Comparison of ENCODE assay signal across 15 mouse cellular contexts in genomic region chr3:153764760-153765159, GRCm38 (mm10). TPM values are rescaled to one million over a fixed set of nuclear protein-coding genes. Genes with fewer than 3 reads are reported as not detected.
A peak's percentile ranks its signal among the peaks of the same experiment; 100 is the strongest.
DNase-seq lines count a peak whose midpoint lies in the region; ATAC-seq and TF ChIP-seq lines count a peak whose summit lies in the region.
"Had no signal": no experiment of that assay in that cellular context is flagged by ENCODE, and none has a peak within 500 bp of the region (broad histone marks: within the 10 kb centered on the region; RNA-seq: fewer than 3 reads in every experiment).

No protein-coding gene starts in this region.

- H3K9ac ChIP-seq in kidney, embryonic 15.5 days = no peak overlapping the region
- H3K9ac ChIP-seq in liver, embryonic 11.5 days (ENCODE audit: low read depth, low read length) = no peak overlapping the region
- H3K9ac ChIP-seq: hindbrain, embryonic 12.5 days; neural tube, embryonic 12.5 days had no signal

- WGBS in kidney, adult 2 months = 39% methylated on average over 5 of the region's 5 CpGs
- WGBS in kidney, embryonic 15.5 days = 30% methylated on average over 5 of the region's 5 CpGs
- 31% methylated on average over 5 of the region's 5 CpGs for WGBS in liver, embryonic 11.5 days

- ATAC-seq in kidney, embryonic 15.5 days (replicated peaks; ENCODE audit: low FRiP score) = no peak
- peak; percentile 45 for ATAC-seq in common myeloid progenitor, adult 5-6 weeks (replicated peaks; ENCODE audit: low read depth, poor library complexity, severe bottlenecking)
- ATAC-seq in liver, embryonic 11.5 days (replicated peaks; ENCODE audit: low FRiP score) = peak; percentile 72

- H3K4me2 ChIP-seq in kidney, embryonic 15.5 days = no peak overlapping the region
- H3K4me2 ChIP-seq in liver, embryonic 11.5 days = no peak overlapping the region
- H3K4me2 ChIP-seq: hindbrain, embryonic 12.5 days; neural tube, embryonic 12.5 days had no signal

- no peaks in the 10 kb centered on the region for H3K36me3 ChIP-seq in kidney, adult 2 months (ENCODE audit: control insufficient read depth, insufficient read depth, low read length)
- no peaks in the 10 kb centered on the region for H3K36me3 ChIP-seq in kidney, embryonic 15.5 days
- no peaks in the 10 kb centered on the region for H3K36me3 ChIP-seq in liver, embryonic 11.5 days (ENCODE audit: control insufficient read depth, insufficient read depth, low read length)
- H3K36me3 ChIP-seq: hindbrain, embryonic 12.5 days; neural tube, embryonic 12.5 days had no signal

- H3K27me3 ChIP-seq in kidney, adult 2 months (replicated peaks; ENCODE audit: control insufficient read depth, insufficient read depth, low read length) = no peaks in the 10 kb centered on the region
- no peaks in the 10 kb centered on the region for H3K27me3 ChIP-seq in kidney, embryonic 15.5 days
- H3K27me3 ChIP-seq in liver, embryonic 11.5 days (replicated peaks; ENCODE audit: control insufficient read depth, insufficient read depth, low read length) = no peaks in the 10 kb centered on the region
- H3K27me3 ChIP-seq: hindbrain, embryonic 12.5 days; neural tube, embryonic 12.5 days had no signal

- H3K4me1 ChIP-seq in kidney, adult 2 months (ENCODE audit: control insufficient read depth, insufficient read depth, low read length) = no peaks in the 10 kb centered on the region
- H3K4me1 ChIP-seq in kidney, embryonic 15.5 days = peaks cover 54% of the 10 kb centered on the region
- peaks cover 37% of the 10 kb centered on the region for H3K4me1 ChIP-seq in liver, embryonic 11.5 days (replicated peaks; ENCODE audit: control insufficient read depth, insufficient read depth, low read length)
- H3K4me1 ChIP-seq: neural tube, embryonic 12.5 days had no signal

- H3K4me3 ChIP-seq in kidney, adult 2 months (ENCODE audit: insufficient read depth, low read depth, low read length) = no peak overlapping the region
- no peak overlapping the region for H3K4me3 ChIP-seq in kidney, embryonic 15.5 days (replicated peaks)
- H3K4me3 ChIP-seq in liver, embryonic 11.5 days (ENCODE audit: low read depth, low read length) = no peak overlapping the region
- H3K4me3 ChIP-seq: erythroblast, embryonic 14.5 days; hindbrain, embryonic 12.5 days; neural tube, embryonic 12.5 days had no signal

- TF ChIP-seq POLR2A in kidney, adult 2 months (IDR thresholded peaks at IDR 0.05; ENCODE audit: low read depth, low read length) = no peak

- DNase-seq in kidney, adult 2 months = peak; percentile 17
- peak; percentile 66 for DNase-seq in CD4-positive helper T cell, adult 2 months (ENCODE audit: low read depth, low spot score)
- no peak for DNase-seq in liver, embryonic 11.5 days (ENCODE audit: low spot score)
- DNase-seq in frontal cortex, postnatal 10 days (ENCODE audit: low spot score in 2 of 2) = no peak
- no peak for DNase-seq in right cerebral cortex, postnatal 36 days (ENCODE audit: low spot score in 2 of 2)
- no peak for DNase-seq in right cerebral cortex, postnatal 4 days
- DNase-seq: B cell, adult 2 months; cerebellum, postnatal 14 days; layer of hippocampus, postnatal 36 days; right cerebral cortex, postnatal 14 days had no signal

- no peak overlapping the region for H3K27ac ChIP-seq in kidney, adult 2 months (ENCODE audit: insufficient read depth, low read depth, low read length)
- H3K27ac ChIP-seq in kidney, embryonic 15.5 days = no peak overlapping the region
- H3K27ac ChIP-seq in liver, embryonic 11.5 days (ENCODE audit: low read depth, low read length) = peak overlapping the region; percentile 30; the same call in 1 of the 2 replicates
- H3K27ac ChIP-seq: hindbrain, embryonic 12.5 days; neural tube, embryonic 12.5 days had no signal

- 0 out of 2 replicates have a peak, but pooled peaks cover 4% of the 10 kb centered on the region for H3K9me3 ChIP-seq in kidney, embryonic 15.5 days (replicated peaks)
- no peaks in the 10 kb centered on the region; the same call in 1 of the 2 replicates for H3K9me3 ChIP-seq in liver, embryonic 11.5 days (ENCODE audit: control insufficient read depth, low read length)
- H3K9me3 ChIP-seq: hindbrain, embryonic 12.5 days; neural tube, embryonic 12.5 days had no signal

- no peak for TF ChIP-seq CTCF in kidney, adult 2 months (conservative IDR thresholded peaks at IDR 0.05; ENCODE audit: insufficient read depth, insufficient read length, low read depth, low read length)

RNA-seq across cellular contexts. Expression of gene St6galnac3, which starts 39.8 kb away (rescaled TPM):
- 2.6 and 3.2 TPM in 2 replicates for polyA plus RNA-seq in kidney, adult 2 months (2012; rRNA removed)
- polyA plus RNA-seq in kidney, embryonic 15.5 days (2015; fragmentation: Nextera tagmentation; extraction: Ambion mirVana) = 65.2 and 65.5 TPM in 2 replicates
- 2.7 and 14.1 TPM in 2 replicates for total RNA-seq in common myeloid progenitor, adult 5-6 weeks (2017)
- 21.8 and 27.2 TPM in 2 replicates for polyA plus RNA-seq in liver, embryonic 11.5 days (2014; fragmentation: Nextera tagmentation; extraction: Ambion mirVana)

Comparison
In these comparisons a context has a peak if more than half of its experiments do, and no peak if none do; other contexts are left out.
1. DNase-seq: peak in kidney, adult 2 months (single experiment) and CD4-positive helper T cell, adult 2 months (single experiment); none in liver, embryonic 11.5 days (single experiment), frontal cortex, postnatal 10 days (0 of 2), right cerebral cortex, postnatal 36 days (0 of 2) and right cerebral cortex, postnatal 4 days (single experiment).